Mouse (Mus musculus): ENCODE data around the gene Slc24a3.

DNA sequence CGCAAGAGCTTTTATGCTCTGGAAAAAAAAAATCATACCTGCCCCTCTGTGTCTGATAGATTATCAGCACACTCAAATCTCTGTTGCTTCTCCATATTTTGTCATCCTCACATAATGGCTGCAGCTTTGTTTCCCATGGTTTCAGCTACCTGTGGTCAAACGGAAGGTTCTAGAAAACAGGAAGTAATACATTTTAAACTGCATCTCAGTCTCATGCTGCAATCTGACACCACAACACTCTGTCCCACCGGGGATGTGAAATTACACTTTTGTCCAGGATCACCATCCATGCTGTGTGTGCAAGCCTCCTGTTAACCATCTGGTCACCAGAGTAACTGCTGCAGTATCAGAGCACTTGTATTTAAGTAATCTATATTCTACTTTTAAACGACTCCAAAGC lies 238.2 kb downstream of the Slc24a3 start:
- TF ChIP-seq CTCF (IDR thresholded peaks at IDR 0.05; ENCODE audit: insufficient read depth, low read depth, low read length) (no peak), POLR2A (IDR thresholded peaks at IDR 0.05; ENCODE audit: insufficient read depth, low read depth, low read length) (no peak)
